Mouse (Mus musculus): ENCODE measurements around the gene Dnph1. TPM values are rescaled to one million over a fixed set of nuclear protein-coding genes. Genes with fewer than 3 reads are reported as not detected.

The Dnph1 gene
- 11.1 and 11.5 TPM in 2 replicates for polyA plus RNA-seq (2015; fragmentation: Nextera tagmentation; extraction: Ambion mirVana)

GRCm38 (mm10) chr17:46496623-46497434 is at the start of gene Dnph1:
Gene Dnph1 (plus strand): TSS chr17:46496711.
- no peaks in the 10 kb centered on the region; the same call in 1 of the 2 replicates for H3K27me3 ChIP-seq (ENCODE audit: control insufficient read depth, insufficient read depth, low read depth, low read length)
- peak within 1 kb of the TSS; percentile 72 for H3K9ac ChIP-seq (ENCODE audit: low read depth, low read length)
- H3K4me3 ChIP-seq (ENCODE audit: low read depth, low read length), result peak within 1 kb of the TSS; percentile 61
- H3K36me3 ChIP-seq (ENCODE audit: control insufficient read depth, insufficient read depth, low read length), result no peaks in the 10 kb centered on the region; the same call in 1 of the 2 replicates
- no peaks in the 10 kb centered on the region for H3K4me1 ChIP-seq (ENCODE audit: control insufficient read depth, insufficient read depth, low read length)
- peak; percentile 96 for ATAC-seq
- H3K4me2 ChIP-seq (ENCODE audit: low read length), result peak within 1 kb of the TSS; percentile 91
- under 1% methylated on average over 44 of the region's 44 CpGs for WGBS
- H3K9me3 ChIP-seq (replicated peaks; ENCODE audit: control insufficient read depth, low read length, poor library complexity, severe bottlenecking), result no peaks in the 10 kb centered on the region
- no peak within 1 kb of the TSS for H3K27ac ChIP-seq (ENCODE audit: low read length)

GRCm38 (mm10) chr17:46452683-46453082 is 43.8 kb upstream of the Dnph1 start:
- Histone ChIP-seq H3K27me3 (ENCODE audit: control insufficient read depth, insufficient read depth, low read depth, low read length) (peaks cover 2% of the 10 kb centered on the region; the same call in 1 of the 2 replicates), H3K9me3 (replicated peaks; ENCODE audit: control insufficient read depth, low read length, poor library complexity, severe bottlenecking) (no peaks in the 10 kb centered on the region), H3K4me1 (ENCODE audit: control insufficient read depth, insufficient read depth, low read length) (peaks cover 24% of the 10 kb centered on the region), H3K9ac (ENCODE audit: low read depth, low read length) (no peak overlapping the region), H3K27ac (ENCODE audit: low read length) (no peak overlapping the region), H3K36me3 (ENCODE audit: control insufficient read depth, insufficient read depth, low read length) (peaks cover 2% of the 10 kb centered on the region; the same call in 1 of the 2 replicates), H3K4me3 (ENCODE audit: low read depth, low read length) (no peak overlapping the region), H3K4me2 (ENCODE audit: low read length) (no peak overlapping the region)
- 38% methylated on average over 5 of the region's 5 CpGs for WGBS
- ATAC-seq, result no peak

- H3K27ac ChIP-seq (ENCODE audit: low read length), result no peak overlapping the region
- ATAC-seq, result no peak
Observed at GRCm38 (mm10) chr17:46453302-46453948, 43.1 kb upstream of the Dnph1 start.

GRCm38 (mm10) chr17:46453970-46454411 is 42.5 kb upstream of the Dnph1 start:
- H3K9me3 ChIP-seq (replicated peaks; ENCODE audit: control insufficient read depth, low read length, poor library complexity, severe bottlenecking), result no peaks in the 10 kb centered on the region
- peak overlapping the region; percentile 42; the same call in 1 of the 2 replicates for H3K9ac ChIP-seq (ENCODE audit: low read depth, low read length)
- peaks cover 2% of the 10 kb centered on the region; the same call in 1 of the 2 replicates for H3K27me3 ChIP-seq (ENCODE audit: control insufficient read depth, insufficient read depth, low read depth, low read length)
- H3K4me3 ChIP-seq (ENCODE audit: low read depth, low read length), result peak overlapping the region; percentile 26
- H3K4me1 ChIP-seq (ENCODE audit: control insufficient read depth, insufficient read depth, low read length), result peaks cover 24% of the 10 kb centered on the region
- 2% methylated on average over 26 of the region's 26 CpGs for WGBS
- peak overlapping the region; percentile 68 for H3K4me2 ChIP-seq (ENCODE audit: low read length)
- peaks cover 5% of the 10 kb centered on the region for H3K36me3 ChIP-seq (ENCODE audit: control insufficient read depth, insufficient read depth, low read length)
- ATAC-seq, result peak; percentile 21
- no peak overlapping the region for H3K27ac ChIP-seq (ENCODE audit: low read length)

More at GRCm38 (mm10) chr17:46453302-46453948, 43.1 kb upstream of the Dnph1 start:
- Histone ChIP-seq H3K36me3 (ENCODE audit: control insufficient read depth, insufficient read depth, low read length) (peaks cover 2% of the 10 kb centered on the region; the same call in 1 of the 2 replicates), H3K27me3 (ENCODE audit: control insufficient read depth, insufficient read depth, low read depth, low read length) (peaks cover 2% of the 10 kb centered on the region; the same call in 1 of the 2 replicates), H3K9me3 (replicated peaks; ENCODE audit: control insufficient read depth, low read length, poor library complexity, severe bottlenecking) (no peaks in the 10 kb centered on the region), H3K4me1 (ENCODE audit: control insufficient read depth, insufficient read depth, low read length) (peaks cover 24% of the 10 kb centered on the region), H3K4me3 (ENCODE audit: low read depth, low read length) (no peak overlapping the region), H3K4me2 (ENCODE audit: low read length) (peak overlapping the region; percentile 68), H3K9ac (ENCODE audit: low read depth, low read length) (no peak overlapping the region)
- WGBS, result 6% methylated on average over 13 of the region's 13 CpGs

- no peak overlapping the region for H3K27ac ChIP-seq (ENCODE audit: low read length)
- ATAC-seq, result 0 out of 2 replicates have a peak, but pooled peaks have one; percentile 26
- H3K9me3 ChIP-seq (replicated peaks; ENCODE audit: control insufficient read depth, low read length, poor library complexity, severe bottlenecking), result no peaks in the 10 kb centered on the region
- H3K4me2 ChIP-seq (ENCODE audit: low read length), result peak overlapping the region; percentile 68
- H3K9ac ChIP-seq (ENCODE audit: low read depth, low read length), result peak overlapping the region; percentile 48
- H3K4me1 ChIP-seq (ENCODE audit: control insufficient read depth, insufficient read depth, low read length), result peaks cover 24% of the 10 kb centered on the region
- H3K36me3 ChIP-seq (ENCODE audit: control insufficient read depth, insufficient read depth, low read length), result peaks cover 10% of the 10 kb centered on the region
- peaks cover 2% of the 10 kb centered on the region; the same call in 1 of the 2 replicates for H3K27me3 ChIP-seq (ENCODE audit: control insufficient read depth, insufficient read depth, low read depth, low read length)
- under 1% methylated on average over 9 of the region's 9 CpGs for WGBS
- H3K4me3 ChIP-seq (ENCODE audit: low read depth, low read length), result no peak overlapping the region; the same call in 1 of the 2 replicates
Observed at GRCm38 (mm10) chr17:46454539-46454938, 42.0 kb upstream of the Dnph1 start.

- peak overlapping the region; percentile 68 for H3K4me2 ChIP-seq (ENCODE audit: low read length)
- peaks cover 10% of the 10 kb centered on the region for H3K36me3 ChIP-seq (ENCODE audit: control insufficient read depth, insufficient read depth, low read length)
- 3% methylated on average over 20 of the region's 33 CpGs for WGBS
- no peaks in the 10 kb centered on the region for H3K9me3 ChIP-seq (replicated peaks; ENCODE audit: control insufficient read depth, low read length, poor library complexity, severe bottlenecking)
- peak; percentile 44; the same call in 1 of the 2 replicates for ATAC-seq
- H3K9ac ChIP-seq (ENCODE audit: low read depth, low read length), result peak overlapping the region; percentile 48
- H3K27ac ChIP-seq (ENCODE audit: low read length), result no peak overlapping the region
- peaks cover 24% of the 10 kb centered on the region for H3K4me1 ChIP-seq (ENCODE audit: control insufficient read depth, insufficient read depth, low read length)
- peak overlapping the region; percentile 26 for H3K4me3 ChIP-seq (ENCODE audit: low read depth, low read length)
- peaks cover 2% of the 10 kb centered on the region; the same call in 1 of the 2 replicates for H3K27me3 ChIP-seq (ENCODE audit: control insufficient read depth, insufficient read depth, low read depth, low read length)
Observed at GRCm38 (mm10) chr17:46455110-46455691, 41.3 kb upstream of the Dnph1 start.

- no peak overlapping the region for H3K9ac ChIP-seq (ENCODE audit: low read depth, low read length)
- 16% methylated on average over 10 of the region's 10 CpGs for WGBS
- no peak overlapping the region for H3K4me3 ChIP-seq (ENCODE audit: low read depth, low read length)
- peaks cover 8% of the 10 kb centered on the region; the same call in 1 of the 2 replicates for H3K36me3 ChIP-seq (ENCODE audit: control insufficient read depth, insufficient read depth, low read length)
- ATAC-seq, result no peak
- no peak overlapping the region for H3K4me2 ChIP-seq (ENCODE audit: low read length)
- no peaks in the 10 kb centered on the region for H3K9me3 ChIP-seq (replicated peaks; ENCODE audit: control insufficient read depth, low read length, poor library complexity, severe bottlenecking)
- H3K27me3 ChIP-seq (ENCODE audit: control insufficient read depth, insufficient read depth, low read depth, low read length), result peaks cover 2% of the 10 kb centered on the region; the same call in 1 of the 2 replicates
- H3K27ac ChIP-seq (ENCODE audit: low read length), result no peak overlapping the region
- peaks cover 30% of the 10 kb centered on the region for H3K4me1 ChIP-seq (ENCODE audit: control insufficient read depth, insufficient read depth, low read length)
Observed at GRCm38 (mm10) chr17:46457791-46458190, 38.7 kb upstream of the Dnph1 start.

GRCm38 (mm10) chr17:46458439-46458838 is 38.1 kb upstream of the Dnph1 start:
- H3K27ac ChIP-seq (ENCODE audit: low read length), result no peak overlapping the region
- H3K4me3 ChIP-seq (ENCODE audit: low read depth, low read length), result no peak overlapping the region
- H3K27me3 ChIP-seq (ENCODE audit: control insufficient read depth, insufficient read depth, low read depth, low read length), result peaks cover 2% of the 10 kb centered on the region; the same call in 1 of the 2 replicates
- H3K9ac ChIP-seq (ENCODE audit: low read depth, low read length), result no peak overlapping the region
- peaks cover 8% of the 10 kb centered on the region for H3K36me3 ChIP-seq (ENCODE audit: control insufficient read depth, insufficient read depth, low read length)
- peaks cover 27% of the 10 kb centered on the region for H3K4me1 ChIP-seq (ENCODE audit: control insufficient read depth, insufficient read depth, low read length)
- WGBS, result 51% methylated on average over 3 of the region's 3 CpGs
- no peak overlapping the region for H3K4me2 ChIP-seq (ENCODE audit: low read length)
- H3K9me3 ChIP-seq (replicated peaks; ENCODE audit: control insufficient read depth, low read length, poor library complexity, severe bottlenecking), result no peaks in the 10 kb centered on the region
- no peak for ATAC-seq

Data from midbrain, embryonic 16.5 days (tissue).